Mouse (Mus musculus) megakaryocyte-erythroid progenitor cell, adult 5-6 weeks (primary cell): ENCODE results near the gene Tpm3. TPM values are rescaled to one million over a fixed set of nuclear protein-coding genes. Genes with fewer than 3 reads are reported as not detected.

Experiments
- ATAC-seq: replicated peaks from 2 replicates; pipeline ENCODE4 v1.8.0; 2016; ENCODE audit warnings: mild to moderate bottlenecking, inconsistent platforms; ENCODE audit not compliant: severe bottlenecking, poor library complexity, low FRiP score, low TSS enrichment
- total RNA-seq, 2 experiments: library from RNA; stranded (forward) in 1 of 2; stranded (reverse) in 1 of 2; fragments of 200-1000, 215-1000 nt in 1 of 2; fragments of >200 nt in 1 of 2; fragmentation: Nextera tagmentation in 1 of 2; gene quantifications; 2 replicates each; pipeline ENCODE4 v1.2.3; 2014 to 2017

The Tpm3 gene
- total RNA-seq, 2 experiments from 2014 or later: 192 to 375 TPM

DNA sequence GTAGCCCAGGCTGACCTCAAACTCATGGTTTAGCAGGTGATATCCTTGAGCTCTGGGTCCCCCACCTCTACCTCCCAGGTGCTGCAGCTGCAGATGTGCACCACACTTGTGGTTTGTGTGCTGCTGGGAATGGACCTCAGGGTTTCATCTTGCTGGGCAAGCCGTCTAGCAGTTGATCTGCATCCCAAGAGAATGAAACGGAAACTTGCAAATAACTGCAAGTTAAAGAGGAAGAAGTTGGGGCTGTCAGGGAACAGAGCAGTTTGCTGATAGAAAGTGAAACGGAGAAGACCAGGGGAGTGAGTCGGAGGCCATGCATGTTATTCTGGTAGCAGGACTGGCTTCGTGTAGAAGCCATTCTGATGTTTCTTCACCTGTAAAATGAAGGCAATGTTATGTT lies 53.3 kb downstream of the Tpm3 start:
- no peak for ATAC-seq

DNA sequence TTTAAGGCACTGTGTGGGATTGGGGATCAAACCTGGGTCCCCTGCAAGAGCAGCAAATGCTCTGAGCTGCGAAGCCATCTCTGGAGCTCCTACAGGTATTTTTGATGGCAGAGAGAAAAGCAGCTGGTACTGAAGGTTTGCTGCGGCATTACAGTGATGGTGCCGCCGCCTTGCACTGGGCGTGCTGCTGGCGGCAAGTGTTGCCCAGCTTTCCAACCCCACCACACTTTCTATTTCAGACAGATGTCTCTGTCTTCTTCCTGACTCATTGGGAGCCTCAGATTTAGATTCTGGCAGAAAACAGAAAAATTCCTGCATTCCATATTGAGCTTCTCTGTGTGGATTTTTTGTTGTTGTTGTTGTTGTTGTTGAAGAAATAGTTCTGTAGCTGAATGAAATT lies 55.4 kb downstream of the Tpm3 start:
- no peak for ATAC-seq

DNA sequence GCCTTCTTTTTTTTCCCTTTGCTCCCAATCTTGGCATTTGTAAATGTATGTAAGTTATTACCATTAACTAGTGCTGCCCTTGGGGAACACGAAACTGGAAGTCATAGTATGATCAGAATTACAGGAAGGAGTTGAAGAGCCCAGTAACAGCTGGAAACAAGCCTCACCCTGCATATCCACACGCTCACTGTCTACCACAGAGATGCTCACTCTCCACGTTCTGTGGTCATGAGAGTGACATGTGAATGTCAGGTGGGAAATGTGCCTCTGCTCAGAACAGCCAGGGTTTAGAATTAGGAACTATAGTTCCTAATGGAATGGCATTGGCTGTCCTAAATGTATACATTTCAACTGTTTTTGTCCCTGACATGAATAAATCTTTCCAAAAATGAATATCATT lies 60.3 kb downstream of the Tpm3 start:
- ATAC-seq: no peak

DNA sequence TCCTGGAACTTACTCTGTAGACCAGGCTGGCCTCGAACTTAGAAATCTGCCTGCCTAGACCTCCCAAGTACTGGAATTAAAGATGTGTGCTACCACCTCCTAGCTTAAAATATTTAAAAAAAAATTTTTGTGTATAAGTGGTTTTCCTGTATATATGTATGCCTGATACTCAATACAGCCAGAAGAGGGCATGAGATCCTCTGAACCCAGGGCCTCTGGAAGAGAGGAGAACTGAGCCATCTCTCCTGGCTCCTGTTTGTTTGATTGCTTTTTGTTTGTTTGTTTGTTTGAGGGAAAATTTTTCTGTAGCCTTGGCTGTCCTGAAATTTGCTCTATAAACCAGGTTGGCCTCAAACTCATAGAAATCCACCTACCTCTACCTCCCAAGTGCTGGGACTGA lies 60.9 kb downstream of the Tpm3 start:
- ATAC-seq: no peak

DNA sequence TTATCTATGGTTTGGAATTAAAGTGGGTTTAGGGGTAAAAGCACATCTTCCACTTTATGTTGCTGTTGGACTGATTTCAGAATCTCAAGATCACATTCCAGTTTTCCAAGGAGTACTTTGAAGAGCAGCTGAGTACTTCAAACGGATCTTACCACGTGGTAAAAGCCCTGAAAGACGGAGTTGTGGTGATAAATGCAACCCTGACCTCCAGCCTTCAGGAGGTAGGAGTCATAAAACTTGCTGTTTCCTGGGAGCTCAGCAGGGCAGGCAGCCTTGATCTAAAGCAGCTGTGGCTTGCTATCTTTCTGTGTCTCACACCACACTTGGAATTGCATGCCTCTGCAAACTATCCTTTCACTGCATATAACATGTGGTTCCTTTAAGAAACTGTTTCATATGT lies 62.0 kb downstream of the Tpm3 start:
- no peak for ATAC-seq

DNA sequence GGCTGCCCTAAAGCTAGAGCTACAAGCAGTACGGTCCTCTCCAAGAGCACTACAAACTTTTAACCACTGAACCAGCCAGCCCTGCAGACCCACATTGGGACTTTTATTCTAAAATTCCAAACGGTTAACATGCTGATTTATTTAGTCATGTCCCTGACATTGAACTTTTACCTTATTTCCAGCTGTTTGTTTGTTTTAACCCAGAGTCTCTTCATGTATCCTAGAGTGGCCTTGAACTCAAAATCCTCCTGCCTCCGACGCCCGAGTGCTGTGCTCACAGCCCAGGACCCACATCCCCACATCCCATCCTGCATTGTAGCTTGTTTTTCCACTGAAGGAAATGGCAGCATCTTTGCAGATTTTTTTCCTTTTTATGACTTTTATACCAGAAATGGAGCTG lies 62.5 kb downstream of the Tpm3 start:
- no peak for ATAC-seq

DNA sequence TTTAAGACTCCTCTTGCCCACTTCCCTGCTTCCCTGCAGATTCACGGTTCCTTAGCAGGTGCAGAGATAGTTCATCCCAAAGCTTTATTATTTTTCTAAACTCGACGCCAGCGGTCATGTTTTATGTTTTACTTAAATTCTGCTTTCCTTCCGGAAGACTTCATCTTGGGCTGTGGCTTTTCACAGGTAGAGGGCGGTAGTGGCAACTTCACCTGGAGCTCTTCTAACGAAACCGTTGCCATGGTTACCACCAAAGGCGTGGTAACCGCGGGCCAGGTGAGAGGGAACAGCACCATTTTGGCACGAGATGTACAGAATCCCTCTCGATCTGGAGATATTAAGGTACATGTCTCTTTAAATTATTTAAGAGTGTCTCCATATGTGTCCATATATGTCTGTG lies 64.2 kb downstream of the Tpm3 start:
- ATAC-seq: no peak

DNA sequence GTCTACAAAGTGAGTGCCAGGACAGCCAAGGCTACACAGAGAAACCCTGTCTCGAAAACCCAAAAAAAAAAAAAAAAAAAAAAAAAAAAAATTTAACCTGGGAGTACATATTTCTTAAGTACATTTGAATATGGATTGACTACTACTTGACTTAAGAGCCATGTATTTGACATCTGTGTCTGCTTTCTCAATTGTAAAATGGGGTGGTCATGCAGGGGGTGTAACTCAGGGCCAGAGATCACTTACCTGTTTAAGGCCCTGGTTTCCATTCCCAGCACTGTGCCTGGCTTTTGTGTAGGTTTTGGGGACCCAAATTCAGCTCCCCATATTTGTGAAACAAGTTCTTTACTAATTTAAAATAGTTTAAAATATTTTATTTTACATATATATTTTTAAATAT lies 65.2 kb downstream of the Tpm3 start:
- ATAC-seq: no peak

DNA sequence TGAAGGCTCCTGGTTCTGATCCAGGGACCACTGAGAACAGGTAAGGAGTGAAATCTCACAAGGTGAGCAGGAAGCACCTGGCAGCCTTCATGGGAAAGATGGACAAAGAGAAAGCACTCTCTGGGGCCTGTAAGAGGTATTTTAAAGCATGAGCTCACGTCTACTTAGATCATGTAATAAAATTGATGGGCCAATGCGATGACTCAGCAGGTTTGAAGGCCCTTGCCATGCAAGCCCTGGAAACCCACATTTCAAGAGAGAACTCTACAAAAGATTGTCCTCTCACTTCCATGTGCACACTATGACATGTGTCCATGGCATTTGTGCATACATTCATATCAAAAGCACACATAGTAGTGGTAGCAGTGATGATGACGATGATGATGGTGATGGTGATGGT lies 67.5 kb downstream of the Tpm3 start:
- no peak for ATAC-seq

DNA sequence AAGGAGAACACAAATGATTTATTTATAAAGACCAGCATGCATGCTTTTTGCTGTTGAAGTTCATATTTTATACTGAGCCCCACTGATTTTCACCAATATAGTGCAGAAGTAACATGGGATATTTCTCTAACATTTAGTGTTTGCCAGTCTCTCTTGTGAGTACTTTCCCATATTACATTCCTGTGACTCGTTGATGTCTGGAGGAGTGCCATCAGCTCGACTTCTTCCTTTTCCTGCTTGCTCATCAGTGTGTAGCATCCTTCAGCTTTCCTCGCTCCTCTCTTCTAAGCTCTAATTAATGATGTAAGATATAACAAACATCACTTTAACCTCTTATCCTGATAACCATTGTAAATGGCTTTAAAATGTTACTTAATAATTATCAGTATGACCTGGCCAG lies 73.0 kb downstream of the Tpm3 start:
- ATAC-seq: no peak

DNA sequence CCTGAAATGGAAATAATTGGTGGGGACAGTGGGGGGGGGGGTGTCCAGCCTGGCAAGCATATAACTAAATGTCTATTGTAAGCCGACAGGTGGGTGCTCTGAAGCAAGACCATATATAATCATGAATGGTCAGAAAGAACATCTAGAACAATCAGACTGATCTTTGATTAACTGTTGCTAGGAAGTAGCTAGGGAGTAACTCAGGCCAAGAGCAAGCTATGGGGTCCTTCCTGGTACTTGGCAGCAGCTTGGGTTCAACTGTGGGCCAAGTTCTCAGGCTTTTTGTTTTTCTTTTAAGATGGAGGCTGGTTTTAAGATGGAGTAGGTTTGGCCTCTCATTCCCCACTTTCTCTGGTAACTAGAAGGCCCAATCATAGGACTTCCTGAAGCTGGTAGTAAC lies 74.2 kb downstream of the Tpm3 start:
- no peak for ATAC-seq

Other genes with a start within 250 kb of the Tpm3 start
- gene She, start 241.3 kb upstream of the Tpm3 start, total RNA-seq (2014; fragmentation: Nextera tagmentation): not detected in 2 replicates
- gene She, start 241.3 kb upstream of the Tpm3 start, total RNA-seq (2017): not detected in 2 replicates
- gene Il6ra, start 159.5 kb upstream of the Tpm3 start, total RNA-seq (2014; fragmentation: Nextera tagmentation): 0.27 TPM in 1 of 2 replicates, not detected in the other
- 0.80 TPM in 2 replicates for gene Il6ra, start 159.5 kb upstream of the Tpm3 start, total RNA-seq (2017)
- 4.6 and 9.4 TPM in 2 replicates for gene Atp8b2, start 109.1 kb upstream of the Tpm3 start, total RNA-seq (2014; fragmentation: Nextera tagmentation)
- gene Atp8b2, start 109.1 kb upstream of the Tpm3 start, total RNA-seq (2017): 7.8 and 12.8 TPM in 2 replicates
- gene Hax1, start 73.9 kb upstream of the Tpm3 start, total RNA-seq (2014; fragmentation: Nextera tagmentation): 162 and 225 TPM in 2 replicates
- 72.2 and 78.6 TPM in 2 replicates for gene Hax1, start 73.9 kb upstream of the Tpm3 start, total RNA-seq (2017)
- gene 4933434E20Rik, start 21.0 kb upstream of the Tpm3 start, total RNA-seq (2014; fragmentation: Nextera tagmentation): 47.5 and 67.7 TPM in 2 replicates
- gene 4933434E20Rik, start 21.0 kb upstream of the Tpm3 start, total RNA-seq (2017): 42.7 and 55.0 TPM in 2 replicates
- 319 and 326 TPM in 2 replicates for gene Ubap2l, start 20.0 kb upstream of the Tpm3 start, total RNA-seq (2014; fragmentation: Nextera tagmentation)
- gene Ubap2l, start 20.0 kb upstream of the Tpm3 start, total RNA-seq (2017): 151 and 159 TPM in 2 replicates
- gene Nup210l, start 31.5 kb downstream of the Tpm3 start, total RNA-seq (2014; fragmentation: Nextera tagmentation): 0.05 TPM in 1 of 2 replicates, not detected in the other
- not detected in 2 replicates for gene Nup210l, start 31.5 kb downstream of the Tpm3 start, total RNA-seq (2017)
- gene Rps27, start 141.0 kb downstream of the Tpm3 start, total RNA-seq (2014; fragmentation: Nextera tagmentation): 6,200 and 6,584 TPM in 2 replicates
- gene Rps27, start 141.0 kb downstream of the Tpm3 start, total RNA-seq (2017): 4,833 and 5,025 TPM in 2 replicates
- gene Rab13, start 141.0 kb downstream of the Tpm3 start, total RNA-seq (2014; fragmentation: Nextera tagmentation): 4.0 TPM in 1 of 2 replicates, not detected in the other
- 0.38 and 0.72 TPM in 2 replicates for gene Rab13, start 141.0 kb downstream of the Tpm3 start, total RNA-seq (2017)
- 72.0 and 95.1 TPM in 2 replicates for gene Jtb, start 158.9 kb downstream of the Tpm3 start, total RNA-seq (2014; fragmentation: Nextera tagmentation)
- 38.3 and 48.5 TPM in 2 replicates for gene Jtb, start 158.9 kb downstream of the Tpm3 start, total RNA-seq (2017)
- not detected in 2 replicates for gene Creb3l4, start 170.9 kb downstream of the Tpm3 start, total RNA-seq (2014; fragmentation: Nextera tagmentation)
- gene Creb3l4, start 170.9 kb downstream of the Tpm3 start, total RNA-seq (2017): not detected in 2 replicates
- gene Slc39a1, start 175.5 kb downstream of the Tpm3 start, total RNA-seq (2014; fragmentation: Nextera tagmentation): 21.9 and 23.2 TPM in 2 replicates
- gene Slc39a1, start 175.5 kb downstream of the Tpm3 start, total RNA-seq (2017): 27.2 and 36.8 TPM in 2 replicates
- gene Crtc2, start 181.5 kb downstream of the Tpm3 start, total RNA-seq (2014; fragmentation: Nextera tagmentation): 33.0 and 45.4 TPM in 2 replicates
- 5.6 and 10.8 TPM in 2 replicates for gene Crtc2, start 181.5 kb downstream of the Tpm3 start, total RNA-seq (2017)
- gene Dennd4b, start 192.5 kb downstream of the Tpm3 start, total RNA-seq (2014; fragmentation: Nextera tagmentation): 32.4 and 33.3 TPM in 2 replicates
- gene Dennd4b, start 192.5 kb downstream of the Tpm3 start, total RNA-seq (2017): 7.0 and 21.5 TPM in 2 replicates
- gene Gatad2b, start 220.5 kb downstream of the Tpm3 start, total RNA-seq (2014; fragmentation: Nextera tagmentation): 65.5 and 68.0 TPM in 2 replicates
- gene Gatad2b, start 220.5 kb downstream of the Tpm3 start, total RNA-seq (2017): 23.8 and 28.5 TPM in 2 replicates